Mouse (Mus musculus) small intestine, adult 2 months (tissue): Measurements from ENCODE around the gene Pogk. TPM values are rescaled to one million over a fixed set of nuclear protein-coding genes. Genes with fewer than 3 reads are reported as not detected.

Experiments used
- H3K27ac ChIP-seq: fragments of 200-500 bp; 2 replicates; pipeline ENCODE4 v1.5.1; 2012; ENCODE audit warnings: low read depth, low read length, control low read depth, inconsistent platforms; ENCODE audit not compliant: insufficient read depth
- H3K27me3 ChIP-seq: fragments of 200-500 bp; 2 replicates; pipeline ENCODE4 v1.6.1; 2012; ENCODE audit warnings: mild to moderate bottlenecking, moderate library complexity, low read length, inconsistent platforms; ENCODE audit not compliant: control insufficient read depth, insufficient read depth
- H3K36me3 ChIP-seq: fragments of 200-500 bp; 2 replicates; pipeline ENCODE4 v1.6.1; 2012; ENCODE audit warnings: mild to moderate bottlenecking, low read length, control low read depth, inconsistent platforms; ENCODE audit not compliant: control insufficient read depth, insufficient read depth
- H3K4me1 ChIP-seq: fragments of 200-500 bp; 2 replicates; pipeline ENCODE4 v1.6.1; 2012; ENCODE audit warnings: low read length, inconsistent platforms, mixed read lengths; ENCODE audit not compliant: control insufficient read depth, insufficient read depth, insufficient read length
- H3K4me3 ChIP-seq: fragments of 200-500 bp; 2 replicates; pipeline ENCODE4 v1.5.1; 2012; ENCODE audit warnings: low read depth, mild to moderate bottlenecking, control low read depth, inconsistent platforms, low read length, moderate library complexity
- CTCF ChIP-seq: fragments of 200-500 bp; IDR thresholded peaks from 2 replicates; pipeline ENCODE4 v1.5.1; 2012; ENCODE audit warnings: low read depth, mild to moderate bottlenecking, control low read depth, inconsistent platforms, low read length, moderate library complexity, mixed read lengths; ENCODE audit not compliant: insufficient replicate concordance, insufficient read length; ENCODE audit errors: extremely low read depth
- POLR2A ChIP-seq: fragments of 200-500 bp; IDR thresholded peaks from 2 replicates; pipeline ENCODE4 v1.6.1; 2012; ENCODE audit warnings: low read depth, mild to moderate bottlenecking, control low read depth, inconsistent platforms, low read length, moderate library complexity
- WGBS: fragments of 180-500 bp; shearing (Covaris S2); methylation state at CpG from one replicate; pipeline ENCODE4 v1.1.7; 2018; 5-methylcytosine and 5-hydroxymethylcytosine counted together
- polyA plus RNA-seq: library from polyadenylated mRNA; depleted of rRNA; stranded (reverse); fragments of >200 nt; gene quantifications from 2 replicates; pipeline ENCODE4 v1.2.3, GENCODE M21; 2012; rRNA removed

Pogk gene
- polyA plus RNA-seq, 1 experiment = 1.7 TPM

- H3K36me3 ChIP-seq = no peaks in the 10 kb centered on the region
- WGBS = 69% methylated on average over 2 of the region's 2 CpGs
- TF ChIP-seq POLR2A (no peak), CTCF (no peak)
These were observed 67.6 kb downstream of the Pogk start for GRCm38 (mm10) chr1:166342060-166342459.

DNA sequence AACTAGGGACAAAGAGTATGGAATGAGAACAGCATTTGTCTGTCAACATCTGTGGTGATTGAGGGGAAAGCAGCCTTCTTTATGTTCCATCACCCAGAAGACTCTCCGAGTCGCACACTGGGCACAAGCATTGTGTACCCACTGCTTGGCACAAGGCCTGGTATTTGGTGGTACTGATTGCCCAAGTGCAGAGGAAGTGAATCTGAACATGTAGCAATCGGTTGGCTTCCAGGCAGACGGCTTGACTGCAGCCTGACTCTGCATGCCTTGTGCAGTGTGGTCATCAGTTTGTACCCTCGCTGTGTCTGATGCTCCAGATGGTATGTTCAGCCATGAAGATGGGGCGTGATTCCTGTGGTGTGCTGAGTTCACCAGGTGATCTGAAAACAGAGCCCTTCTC lies 70.6 kb downstream of the Pogk start:
- Histone ChIP-seq H3K4me3 (no peak overlapping the region), H3K27ac (no peak overlapping the region), H3K36me3 (no peaks in the 10 kb centered on the region), H3K4me1 (no peaks in the 10 kb centered on the region), H3K27me3 (no peaks in the 10 kb centered on the region)
- TF ChIP-seq CTCF (no peak), POLR2A (no peak)
- 77% methylated on average over 6 of the region's 6 CpGs for WGBS

More at GRCm38 (mm10) chr1:166342060-166342459, 67.6 kb downstream of the Pogk start:
- H3K27me3 ChIP-seq = no peaks in the 10 kb centered on the region
- H3K27ac ChIP-seq = no peak overlapping the region
- no peaks in the 10 kb centered on the region for H3K4me1 ChIP-seq
- no peak overlapping the region for H3K4me3 ChIP-seq

Other genes starting within 250 kb of the Pogk start
- not detected in 2 replicates for gene Mael, start 171.1 kb downstream of the Pogk start, polyA plus RNA-seq
- 0.03 and 0.32 TPM in 2 replicates for gene Ildr2, start 155.7 kb downstream of the Pogk start, polyA plus RNA-seq
- gene Tada1, start 30.8 kb downstream of the Pogk start, polyA plus RNA-seq = 3.9 and 7.4 TPM in 2 replicates
- not detected in 2 replicates for gene Gm4846, start 87.7 kb upstream of the Pogk start, polyA plus RNA-seq
- gene Gm4847, start 237.8 kb upstream of the Pogk start, polyA plus RNA-seq = not detected in 2 replicates